Mouse (Mus musculus) forebrain, embryonic 10.5 days (tissue): Measurements from ENCODE around the gene Eml6. TPM values are rescaled to one million over a fixed set of nuclear protein-coding genes. Genes with fewer than 3 reads are reported as not detected.

Experiments used
- polyA plus RNA-seq: library from polyadenylated mRNA; unstranded; fragments of >200 nt; fragmentation: Nextera tagmentation; extraction: Ambion mirVana; gene quantifications from 2 replicates; pipeline ENCODE4 v1.2.1, GENCODE M21; 2016

Eml6 gene
- polyA plus RNA-seq, 1 experiment from 2014 or later, result 0.92 TPM

Other genes with a start within 250 kb of the Eml6 start
- 0.12 TPM in 1 of 2 replicates, not detected in the other for gene 4931440F15Rik, start 200.4 kb downstream of the Eml6 start, polyA plus RNA-seq
- gene Sptbn1, start 242.1 kb upstream of the Eml6 start, polyA plus RNA-seq, result 57.3 and 59.4 TPM in 2 replicates